Mouse (Mus musculus): ENCODE results near the gene Lztr1. TPM values are rescaled to one million over a fixed set of nuclear protein-coding genes. Genes with fewer than 3 reads are reported as not detected.

Lztr1 gene
- polyA plus RNA-seq, 1 experiment from 2014 or later, result 96.8 TPM

- H3K9me3 ChIP-seq (ENCODE audit: control insufficient read depth, low read length), result no peaks in the 10 kb centered on the region
- 0 out of 2 replicates have a peak overlapping the region, but pooled peaks have one; percentile 10 for H3K27ac ChIP-seq (ENCODE audit: low read length)
- peak overlapping the region; percentile 4 for H3K9ac ChIP-seq (ENCODE audit: low read depth, low read length)
- WGBS, result 75% methylated on average over 9 of the region's 9 CpGs
- no peak for ATAC-seq
- peaks cover 44% of the 10 kb centered on the region for H3K4me1 ChIP-seq (ENCODE audit: control insufficient read depth, insufficient read depth, low read length)
- H3K36me3 ChIP-seq (ENCODE audit: control insufficient read depth, insufficient read depth, low read length), result no peaks in the 10 kb centered on the region
- peak overlapping the region; percentile 20; the same call in 1 of the 2 replicates for H3K4me2 ChIP-seq (ENCODE audit: low read depth, low read length)
- H3K4me3 ChIP-seq (ENCODE audit: low read length), result no peak overlapping the region
- no peaks in the 10 kb centered on the region for H3K27me3 ChIP-seq (replicated peaks; ENCODE audit: control insufficient read depth, insufficient read depth, low read length)
Observed at GRCm38 (mm10) chr16:17559396-17560027, 51.0 kb downstream of the Lztr1 start.

- peak within 1 kb of the TSS; percentile 65 for H3K27ac ChIP-seq (ENCODE audit: low read length)
- peak within 1 kb of the TSS; percentile 33 for H3K4me3 ChIP-seq (ENCODE audit: low read length)
- WGBS, result 3% methylated on average over 22 of the region's 22 CpGs
- no peaks in the 10 kb centered on the region for H3K27me3 ChIP-seq (replicated peaks; ENCODE audit: control insufficient read depth, insufficient read depth, low read length)
- H3K9me3 ChIP-seq (ENCODE audit: control insufficient read depth, low read length), result no peaks in the 10 kb centered on the region
- H3K4me2 ChIP-seq (ENCODE audit: low read depth, low read length), result peak within 1 kb of the TSS; percentile 68
- peak within 1 kb of the TSS; percentile 52 for H3K9ac ChIP-seq (ENCODE audit: low read depth, low read length)
- peaks cover 35% of the 10 kb centered on the region for H3K4me1 ChIP-seq (ENCODE audit: control insufficient read depth, insufficient read depth, low read length)
- ATAC-seq, result peak; percentile 76
- no peaks in the 10 kb centered on the region for H3K36me3 ChIP-seq (ENCODE audit: control insufficient read depth, insufficient read depth, low read length)
Observed at GRCm38 (mm10) chr16:17561128-17561750, 52.8 kb downstream of the Lztr1 start, which contains the start of gene Lrrc74b. Gene Lrrc74b, minus strand, starts transcription at chr16:17561247.

DNA sequence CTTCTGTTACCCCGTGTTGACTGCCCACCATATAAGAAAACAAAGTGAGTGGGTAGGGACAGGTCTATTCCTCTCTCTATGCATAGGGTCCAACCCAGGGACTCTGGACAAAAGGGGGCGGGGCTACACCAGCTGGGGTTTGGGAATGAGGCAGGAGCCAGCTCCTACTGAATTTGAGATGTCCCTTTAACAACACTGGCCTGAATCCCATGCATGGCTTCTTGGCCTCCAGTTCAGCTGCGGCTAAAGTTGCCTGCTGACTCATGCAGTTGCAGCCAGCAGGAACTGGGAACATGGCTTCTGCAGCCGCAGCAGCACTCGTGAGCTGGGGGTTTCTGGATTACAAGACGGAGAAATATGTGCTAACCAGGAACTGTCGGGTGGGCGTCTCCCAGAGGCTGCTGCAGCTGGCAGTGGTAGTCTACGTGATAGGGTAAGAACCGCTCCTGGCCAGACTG, 53.3 kb downstream of the Lztr1 start, which contains the start of gene P2rx6:
TSS of gene P2rx6 (plus strand) at position 135 of the 458 bp plus-strand sequence.
- Histone ChIP-seq H3K36me3 (ENCODE audit: control insufficient read depth, insufficient read depth, low read length) (no peaks in the 10 kb centered on the region), H3K27ac (ENCODE audit: low read length) (peak within 1 kb of the TSS; percentile 65), H3K4me3 (ENCODE audit: low read length) (peak within 1 kb of the TSS; percentile 33), H3K4me2 (ENCODE audit: low read depth, low read length) (peak within 1 kb of the TSS; percentile 68), H3K9ac (ENCODE audit: low read depth, low read length) (peak within 1 kb of the TSS; percentile 52), H3K27me3 (replicated peaks; ENCODE audit: control insufficient read depth, insufficient read depth, low read length) (no peaks in the 10 kb centered on the region), H3K9me3 (ENCODE audit: control insufficient read depth, low read length) (no peaks in the 10 kb centered on the region), H3K4me1 (ENCODE audit: control insufficient read depth, insufficient read depth, low read length) (peaks cover 35% of the 10 kb centered on the region)
- peak; percentile 43 for ATAC-seq
- WGBS, result 6% methylated on average over 10 of the region's 10 CpGs

GRCm38 (mm10) chr16:17563580-17563979, 55.1 kb downstream of the Lztr1 start:
- 45% methylated on average over 1 of the region's 1 CpGs for WGBS
- Histone ChIP-seq H3K4me1 (ENCODE audit: control insufficient read depth, insufficient read depth, low read length) (peaks cover 30% of the 10 kb centered on the region), H3K27ac (ENCODE audit: low read length) (no peak overlapping the region), H3K36me3 (ENCODE audit: control insufficient read depth, insufficient read depth, low read length) (no peaks in the 10 kb centered on the region), H3K9ac (ENCODE audit: low read depth, low read length) (no peak overlapping the region), H3K4me2 (ENCODE audit: low read depth, low read length) (no peak overlapping the region), H3K9me3 (ENCODE audit: control insufficient read depth, low read length) (no peaks in the 10 kb centered on the region), H3K27me3 (replicated peaks; ENCODE audit: control insufficient read depth, insufficient read depth, low read length) (no peaks in the 10 kb centered on the region), H3K4me3 (ENCODE audit: low read length) (no peak overlapping the region)
- no peak for ATAC-seq

GRCm38 (mm10) chr16:17564221-17564620, 55.7 kb downstream of the Lztr1 start:
- H3K9me3 ChIP-seq (ENCODE audit: control insufficient read depth, low read length), result no peaks in the 10 kb centered on the region
- H3K27ac ChIP-seq (ENCODE audit: low read length), result no peak overlapping the region
- WGBS, result 47% methylated on average over 2 of the region's 2 CpGs
- H3K9ac ChIP-seq (ENCODE audit: low read depth, low read length), result no peak overlapping the region
- H3K27me3 ChIP-seq (replicated peaks; ENCODE audit: control insufficient read depth, insufficient read depth, low read length), result no peaks in the 10 kb centered on the region
- no peak for ATAC-seq
- no peak overlapping the region for H3K4me2 ChIP-seq (ENCODE audit: low read depth, low read length)
- H3K4me3 ChIP-seq (ENCODE audit: low read length), result no peak overlapping the region
- no peaks in the 10 kb centered on the region for H3K36me3 ChIP-seq (ENCODE audit: control insufficient read depth, insufficient read depth, low read length)
- H3K4me1 ChIP-seq (ENCODE audit: control insufficient read depth, insufficient read depth, low read length), result peaks cover 23% of the 10 kb centered on the region

DNA sequence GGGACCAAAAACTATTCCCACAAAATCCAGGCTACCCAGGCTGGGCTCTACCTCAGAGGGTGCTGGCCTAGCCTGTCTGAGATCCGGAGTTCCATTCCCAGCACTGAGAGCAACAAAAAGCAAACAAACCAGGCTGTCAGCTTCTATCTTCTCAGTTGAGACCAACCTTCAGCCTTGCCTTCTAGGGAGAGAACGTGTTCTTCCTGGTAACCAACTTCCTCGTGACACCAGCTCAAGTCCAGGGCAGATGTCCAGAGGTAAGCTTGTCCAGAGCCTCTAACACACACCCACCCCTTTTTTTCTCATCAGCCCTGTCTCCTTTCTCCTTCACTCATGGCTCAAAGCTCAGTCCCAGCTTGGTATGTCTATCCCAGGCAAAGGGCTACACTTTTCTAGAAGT, 56.3 kb downstream of the Lztr1 start:
- Histone ChIP-seq H3K4me3 (ENCODE audit: low read length) (no peak overlapping the region), H3K4me2 (ENCODE audit: low read depth, low read length) (no peak overlapping the region), H3K9me3 (ENCODE audit: control insufficient read depth, low read length) (no peaks in the 10 kb centered on the region), H3K4me1 (ENCODE audit: control insufficient read depth, insufficient read depth, low read length) (peaks cover 20% of the 10 kb centered on the region), H3K36me3 (ENCODE audit: control insufficient read depth, insufficient read depth, low read length) (no peaks in the 10 kb centered on the region), H3K27me3 (replicated peaks; ENCODE audit: control insufficient read depth, insufficient read depth, low read length) (no peaks in the 10 kb centered on the region), H3K9ac (ENCODE audit: low read depth, low read length) (no peak overlapping the region), H3K27ac (ENCODE audit: low read length) (no peak overlapping the region)
- no peak for ATAC-seq
- 51% methylated on average over 3 of the region's 3 CpGs for WGBS

DNA sequence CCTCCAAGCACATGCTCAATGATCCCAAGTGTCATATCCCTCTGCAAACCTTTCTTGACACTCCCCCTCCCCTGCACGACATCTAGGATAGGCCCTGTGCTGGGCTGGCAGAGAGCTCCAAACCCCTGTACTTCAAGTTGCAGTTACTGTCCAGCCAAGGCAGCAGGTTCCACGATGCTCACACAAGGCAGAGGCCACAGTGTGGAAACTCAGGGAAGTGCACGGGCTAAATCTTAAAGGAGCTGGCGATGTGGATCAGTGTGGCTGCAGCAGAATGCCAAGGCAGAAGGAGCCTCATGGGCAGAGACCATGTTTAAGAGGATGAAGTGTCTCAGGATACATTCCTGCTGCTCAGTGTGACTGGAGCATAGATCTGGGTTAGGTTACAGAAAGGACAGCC, 57.7 kb downstream of the Lztr1 start:
- H3K4me3 ChIP-seq (ENCODE audit: low read length), result no peak overlapping the region
- no peak overlapping the region for H3K27ac ChIP-seq (ENCODE audit: low read length)
- peaks cover 10% of the 10 kb centered on the region for H3K4me1 ChIP-seq (ENCODE audit: control insufficient read depth, insufficient read depth, low read length)
- H3K36me3 ChIP-seq (ENCODE audit: control insufficient read depth, insufficient read depth, low read length), result no peaks in the 10 kb centered on the region
- H3K4me2 ChIP-seq (ENCODE audit: low read depth, low read length), result no peak overlapping the region
- WGBS, result 29% methylated on average over 4 of the region's 4 CpGs
- H3K27me3 ChIP-seq (replicated peaks; ENCODE audit: control insufficient read depth, insufficient read depth, low read length), result no peaks in the 10 kb centered on the region
- H3K9me3 ChIP-seq (ENCODE audit: control insufficient read depth, low read length), result no peaks in the 10 kb centered on the region
- no peak overlapping the region for H3K9ac ChIP-seq (ENCODE audit: low read depth, low read length)
- ATAC-seq, result no peak

Other genes starting within 250 kb of the Lztr1 start
- 14.5 and 15.2 TPM in 2 replicates for gene Tmem191c, start 232.6 kb upstream of the Lztr1 start, polyA plus RNA-seq (2015; fragmentation: Nextera tagmentation; extraction: Ambion mirVana)
- 2.0 and 4.8 TPM in 2 replicates for gene Serpind1, start 177.3 kb upstream of the Lztr1 start, polyA plus RNA-seq (2015; fragmentation: Nextera tagmentation; extraction: Ambion mirVana)
- gene Snap29, start 102.7 kb upstream of the Lztr1 start, polyA plus RNA-seq (2015; fragmentation: Nextera tagmentation; extraction: Ambion mirVana), result 15.2 and 15.9 TPM in 2 replicates
- gene Pi4ka, start 102.4 kb upstream of the Lztr1 start, polyA plus RNA-seq (2015; fragmentation: Nextera tagmentation; extraction: Ambion mirVana), result 23.1 and 28.6 TPM in 2 replicates
- gene Crkl, start 56.7 kb upstream of the Lztr1 start, polyA plus RNA-seq (2015; fragmentation: Nextera tagmentation; extraction: Ambion mirVana), result 42.7 and 42.9 TPM in 2 replicates
- gene Aifm3, start 19.1 kb upstream of the Lztr1 start, polyA plus RNA-seq (2015; fragmentation: Nextera tagmentation; extraction: Ambion mirVana), result 8.9 and 9.7 TPM in 2 replicates
- gene Thap7, start 22.4 kb downstream of the Lztr1 start, polyA plus RNA-seq (2015; fragmentation: Nextera tagmentation; extraction: Ambion mirVana), result 59.3 and 61.4 TPM in 2 replicates
- gene Lrrc74b, start 52.6 kb downstream of the Lztr1 start, polyA plus RNA-seq (2015; fragmentation: Nextera tagmentation; extraction: Ambion mirVana), result 0.17 and 0.31 TPM in 2 replicates
- gene P2rx6, start 53.2 kb downstream of the Lztr1 start, polyA plus RNA-seq (2015; fragmentation: Nextera tagmentation; extraction: Ambion mirVana), result 0.48 and 1.1 TPM in 2 replicates
- gene Slc7a4, start 74.5 kb downstream of the Lztr1 start, polyA plus RNA-seq (2015; fragmentation: Nextera tagmentation; extraction: Ambion mirVana), result 36.2 and 38.1 TPM in 2 replicates
- 24.5 and 24.9 TPM in 2 replicates for gene Smpd4, start 110.7 kb downstream of the Lztr1 start, polyA plus RNA-seq (2015; fragmentation: Nextera tagmentation; extraction: Ambion mirVana)
- 5.0 and 5.3 TPM in 2 replicates for gene Ccdc74a, start 137.8 kb downstream of the Lztr1 start, polyA plus RNA-seq (2015; fragmentation: Nextera tagmentation; extraction: Ambion mirVana)
- gene Med15, start 224.2 kb downstream of the Lztr1 start, polyA plus RNA-seq (2015; fragmentation: Nextera tagmentation; extraction: Ambion mirVana), result 43.9 and 47.9 TPM in 2 replicates

All from intestine, embryonic 16.5 days (tissue).